Mouse (Mus musculus): ENCODE data around the gene Oser1.

DNA sequence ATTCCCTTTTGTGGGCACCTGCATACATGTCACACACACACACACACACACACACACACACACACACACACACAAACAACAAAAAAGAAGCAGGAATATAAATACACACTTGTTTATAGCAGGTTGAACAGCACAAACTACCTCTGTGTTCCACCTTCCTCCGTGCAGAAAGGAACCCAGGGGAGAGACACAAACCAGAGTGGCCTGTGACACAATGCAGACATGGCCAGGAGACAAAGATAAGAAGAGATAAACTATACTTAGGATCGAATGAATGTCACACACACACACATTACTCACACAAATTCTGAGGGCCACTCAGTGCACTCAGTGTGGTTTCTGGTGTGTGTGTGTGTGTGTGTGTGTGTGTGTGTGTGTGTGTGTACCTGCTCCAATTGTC, 65.2 kb downstream of the Oser1 start:
- no peak for TF ChIP-seq EP300 (IDR thresholded peaks at IDR 0.05; ENCODE audit: low read depth)
- no peak for TF ChIP-seq CTCF (IDR thresholded peaks at IDR 0.05; ENCODE audit: low read depth)
